Mouse (Mus musculus) CH12.LX (cell line): ENCODE measurements around the gene Etfa.

ENCODE experiments used
- BHLHE40 ChIP-seq: IDR thresholded peaks from 2 replicates; pipeline ENCODE4 v1.6.1; 2011; ENCODE audit warnings: mild to moderate bottlenecking, low read depth, low read length, improper control_type of control experiment
- KAT2A ChIP-seq: IDR thresholded peaks from 2 replicates; pipeline ENCODE4 v1.6.1; 2012; ENCODE audit warnings: low read length, improper control_type of control experiment, inconsistent platforms; ENCODE audit not compliant: insufficient replicate concordance
- MEF2A ChIP-seq: IDR thresholded peaks from 2 replicates; pipeline ENCODE4 v1.6.1; 2014; ENCODE audit warnings: low read depth, mild to moderate bottlenecking, inconsistent platforms, low read length, improper control_type of control experiment, borderline replicate concordance

GRCm38 (mm10) chr9:55468397-55468796 is 43.6 kb downstream of the Etfa start:
- TF ChIP-seq KAT2A, result no peak
- no peak for TF ChIP-seq MEF2A
- no peak for TF ChIP-seq BHLHE40
